Mouse (Mus musculus) liver, embryonic 14.5 days (tissue): ENCODE results near the gene Esx1.
A peak's percentile ranks its signal among the peaks of the same experiment; 100 is the strongest.

ENCODE experiments used
- CTCF ChIP-seq: IDR thresholded peaks from 2 replicates; pipeline ENCODE4 v1.5.1; 2016; ENCODE audit warnings: antibody characterized with exemption, low read depth, control low read depth
- EP300 ChIP-seq: IDR thresholded peaks from 2 replicates; pipeline ENCODE4 v1.6.1; 2016; ENCODE audit warnings: antibody characterized with exemption, low read depth

DNA sequence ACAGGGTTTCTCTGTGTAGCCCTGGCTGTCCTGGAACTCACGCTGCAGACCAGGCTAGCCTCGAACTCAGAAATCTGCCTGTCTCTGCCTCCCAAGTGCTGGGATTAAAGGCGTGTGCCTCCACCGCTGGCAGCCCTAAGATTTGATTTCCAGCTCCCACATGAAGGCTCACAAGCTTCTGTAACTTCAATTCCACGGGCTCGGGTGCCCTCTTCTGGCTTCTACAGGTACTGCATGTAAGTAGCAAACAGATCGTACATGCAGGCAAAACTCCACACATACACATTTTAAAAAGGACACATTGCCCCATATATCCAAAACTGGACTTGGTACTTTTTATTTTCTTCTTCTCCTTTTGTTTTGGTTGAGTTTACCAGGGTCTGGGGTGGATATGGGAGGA lies 48.1 kb upstream of the Esx1 start:
- TF ChIP-seq CTCF: peak; percentile 59
- no peak for TF ChIP-seq EP300
